Mouse (Mus musculus) CD4-positive, CD25-positive, alpha-beta regulatory T cell, adult 4 months (primary cell): ENCODE measurements around the gene Cacna1b. TPM values are rescaled to one million over a fixed set of nuclear protein-coding genes. Genes with fewer than 3 reads are reported as not detected.

Experiments used
- polyA plus RNA-seq, 2 experiments: library from polyadenylated mRNA; unstranded; fragments of 100-300 nt; shearing (Covaris generic); gene quantifications; one replicate each; pipeline ENCODE4 v1.2.1; 2017

Gene Cacna1b
- polyA plus RNA-seq, 2 experiments from 2014 or later = 0.06 to 0.22 TPM

Other genes with a start within 250 kb of the Cacna1b start
- gene Ehmt1, start 156.5 kb upstream of the Cacna1b start, polyA plus RNA-seq = 10 to 100 TPM; 49.2 to 76.4 TPM
- gene Arrdc1, start 172.1 kb upstream of the Cacna1b start, polyA plus RNA-seq = 100 to 1,000 TPM; 223 to 311 TPM
- 1 to 10 TPM in 1 of 2 experiments, under 1 TPM in 1; 0.89 to 1.4 TPM for gene Zmynd19, start 186.6 kb upstream of the Cacna1b start, polyA plus RNA-seq
- 10 to 100 TPM; 34.2 to 42.6 TPM for gene Dph7, start 199.2 kb upstream of the Cacna1b start, polyA plus RNA-seq
- gene Mrpl41, start 211.9 kb upstream of the Cacna1b start, polyA plus RNA-seq = 10 to 100 TPM; 91.6 to 98.5 TPM
- gene Pnpla7, start 212.9 kb upstream of the Cacna1b start, polyA plus RNA-seq = 100 to 1,000 TPM in 1 of 2 experiments, 10 to 100 TPM in 1; 65.8 to 117 TPM